Mouse (Mus musculus) olfactory bulb, adult 2 months (tissue): ENCODE results near the gene Ptprg. TPM values are rescaled to one million over a fixed set of nuclear protein-coding genes. Genes with fewer than 3 reads are reported as not detected.

Source experiments
- H3K27ac ChIP-seq: fragments of 200-500 bp; 2 replicates; pipeline ENCODE4 v1.5.1; 2012; ENCODE audit warnings: low read depth, low read length; ENCODE audit not compliant: insufficient read depth
- H3K4me1 ChIP-seq: fragments of 200-500 bp; 2 replicates; pipeline ENCODE4 v1.6.1; 2012; ENCODE audit warnings: low read length; ENCODE audit not compliant: control insufficient read depth, insufficient read depth
- H3K4me3 ChIP-seq: fragments of 200-500 bp; 2 replicates; pipeline ENCODE4 v1.5.1; 2012; ENCODE audit warnings: mild to moderate bottlenecking, low read depth, low read length, moderate library complexity; ENCODE audit not compliant: insufficient read depth
- CTCF ChIP-seq: fragments of 200-500 bp; IDR thresholded peaks from 2 replicates; pipeline ENCODE4 v1.5.1; 2012; ENCODE audit warnings: low read depth, mild to moderate bottlenecking, low read length, moderate library complexity; ENCODE audit not compliant: insufficient read depth
- POLR2A ChIP-seq: fragments of 200-500 bp; IDR thresholded peaks from 2 replicates; pipeline ENCODE4 v1.6.1; 2012; ENCODE audit warnings: mild to moderate bottlenecking, low read depth, low read length, moderate library complexity; ENCODE audit not compliant: insufficient read depth
- WGBS: fragments of 180-500 bp; shearing (Covaris S2); methylation state at CpG from one replicate; pipeline ENCODE4 v1.1.7; 2018; 5-methylcytosine and 5-hydroxymethylcytosine counted together
- polyA plus RNA-seq: library from polyadenylated mRNA; stranded (reverse); fragments of >200 nt; gene quantifications from 2 replicates; pipeline ENCODE4 v1.2.4, GENCODE M21; 2012; ENCODE audit warnings: low replicate concordance; ENCODE audit not compliant: missing spikeins, insufficient read depth, insufficient read length

Ptprg gene
- polyA plus RNA-seq, 1 experiment, result not detected

GRCm38 (mm10) chr14:12199956-12200950, 646.9 kb downstream of the Ptprg start:
- H3K27ac ChIP-seq, result no peak overlapping the region
- TF ChIP-seq POLR2A (no peak), CTCF (no peak)
- no peak overlapping the region for H3K4me3 ChIP-seq
- 80% methylated on average over 13 of the region's 13 CpGs for WGBS
- H3K4me1 ChIP-seq, result peaks cover 2% of the 10 kb centered on the region; the same call in 1 of the 2 replicates

- Histone ChIP-seq H3K27ac (no peak overlapping the region), H3K4me1 (peaks cover 2% of the 10 kb centered on the region; the same call in 1 of the 2 replicates), H3K4me3 (no peak overlapping the region)
- no peak for TF ChIP-seq CTCF
- TF ChIP-seq POLR2A, result no peak
- 61% methylated on average over 10 of the region's 10 CpGs for WGBS
Measured at GRCm38 (mm10) chr14:12202214-12202613, 648.9 kb downstream of the Ptprg start.

- WGBS, result 89% methylated on average over 7 of the region's 7 CpGs
- Histone ChIP-seq H3K4me3 (no peak overlapping the region), H3K27ac (no peak overlapping the region), H3K4me1 (peaks cover 2% of the 10 kb centered on the region; the same call in 1 of the 2 replicates)
- TF ChIP-seq CTCF (no peak), POLR2A (no peak)
Measured at GRCm38 (mm10) chr14:12203081-12203480, 649.7 kb downstream of the Ptprg start.

- TF ChIP-seq CTCF (no peak), POLR2A (no peak)
- Histone ChIP-seq H3K27ac (no peak overlapping the region), H3K4me1 (no peaks in the 10 kb centered on the region), H3K4me3 (no peak overlapping the region)
- 52% methylated on average over 2 of the region's 2 CpGs for WGBS
Measured at GRCm38 (mm10) chr14:12206138-12206537, 652.8 kb downstream of the Ptprg start.

GRCm38 (mm10) chr14:12208554-12208953, 655.2 kb downstream of the Ptprg start:
- H3K27ac ChIP-seq, result no peak overlapping the region
- H3K4me3 ChIP-seq, result no peak overlapping the region
- 87% methylated on average over 2 of the region's 2 CpGs for WGBS
- no peaks in the 10 kb centered on the region for H3K4me1 ChIP-seq
- no peak for TF ChIP-seq CTCF
- TF ChIP-seq POLR2A, result no peak

GRCm38 (mm10) chr14:12218544-12219150, 665.3 kb downstream of the Ptprg start:
- TF ChIP-seq CTCF (no peak), POLR2A (no peak)
- Histone ChIP-seq H3K27ac (no peak overlapping the region), H3K4me1 (no peaks in the 10 kb centered on the region), H3K4me3 (no peak overlapping the region)
- 84% methylated on average over 16 of the region's 16 CpGs for WGBS

- Histone ChIP-seq H3K27ac (no peak overlapping the region), H3K4me3 (no peak overlapping the region), H3K4me1 (no peaks in the 10 kb centered on the region)
- no peak for TF ChIP-seq POLR2A
- TF ChIP-seq CTCF, result no peak
- WGBS, result 76% methylated on average over 6 of the region's 6 CpGs
Measured at GRCm38 (mm10) chr14:12219877-12220276, 666.5 kb downstream of the Ptprg start.

GRCm38 (mm10) chr14:12220540-12220939, 667.2 kb downstream of the Ptprg start:
- no peak for TF ChIP-seq CTCF
- TF ChIP-seq POLR2A, result no peak
- Histone ChIP-seq H3K4me3 (no peak overlapping the region), H3K4me1 (no peaks in the 10 kb centered on the region), H3K27ac (no peak overlapping the region)
- 71% methylated on average over 8 of the region's 8 CpGs for WGBS

- WGBS, result 46% methylated on average over 5 of the region's 5 CpGs
- no peak overlapping the region for H3K4me3 ChIP-seq
- TF ChIP-seq CTCF (no peak), POLR2A (no peak)
Measured at GRCm38 (mm10) chr14:12221571-12221970, 668.2 kb downstream of the Ptprg start.

More at GRCm38 (mm10) chr14:12221571-12221970, 668.2 kb downstream of the Ptprg start:
- H3K27ac ChIP-seq, result no peak overlapping the region
- H3K4me1 ChIP-seq, result no peaks in the 10 kb centered on the region
